Mouse (Mus musculus): Measurements from ENCODE around the gene Sema4c. TPM values are rescaled to one million over a fixed set of nuclear protein-coding genes. Genes with fewer than 3 reads are reported as not detected.

Sema4c gene
- polyA plus RNA-seq, 1 experiment: 8.0 TPM

GRCm38 (mm10) chr1:36551904-36552303 lies 6.2 kb downstream of the Sema4c start:
- WGBS: 81% methylated on average over 17 of the region's 17 CpGs
- no peak overlapping the region for H3K4me3 ChIP-seq (ENCODE audit: insufficient read depth, low read depth, low read length)

GRCm38 (mm10) chr1:36550075-36550863 lies 7.9 kb downstream of the Sema4c start:
- Histone ChIP-seq H3K36me3 (ENCODE audit: control insufficient read depth, insufficient read depth, low read length) (no peaks in the 10 kb centered on the region), H3K4me3 (ENCODE audit: insufficient read depth, low read depth, low read length) (no peak overlapping the region), H3K4me1 (ENCODE audit: control insufficient read depth, insufficient read depth, low read length) (peaks cover 3% of the 10 kb centered on the region; the same call in 1 of the 2 replicates), H3K27ac (ENCODE audit: insufficient read depth, low read depth, low read length) (no peak overlapping the region), H3K27me3 (replicated peaks; ENCODE audit: control insufficient read depth, insufficient read depth, low read length) (no peaks in the 10 kb centered on the region)
- TF ChIP-seq POLR2A (IDR thresholded peaks at IDR 0.05; ENCODE audit: low read depth, low read length) (no peak), CTCF (conservative IDR thresholded peaks at IDR 0.05; ENCODE audit: insufficient read depth, insufficient read length, low read depth, low read length) (no peak; the same call in 1 of the 2 replicates)
- DNase-seq: no peak
- WGBS: 74% methylated on average over 20 of the region's 20 CpGs

More at GRCm38 (mm10) chr1:36551904-36552303, 6.2 kb downstream of the Sema4c start:
- Histone ChIP-seq H3K36me3 (ENCODE audit: control insufficient read depth, insufficient read depth, low read length) (no peaks in the 10 kb centered on the region), H3K27me3 (replicated peaks; ENCODE audit: control insufficient read depth, insufficient read depth, low read length) (no peaks in the 10 kb centered on the region), H3K27ac (ENCODE audit: insufficient read depth, low read depth, low read length) (no peak overlapping the region), H3K4me1 (ENCODE audit: control insufficient read depth, insufficient read depth, low read length) (no peaks in the 10 kb centered on the region)
- DNase-seq: no peak
- TF ChIP-seq CTCF (conservative IDR thresholded peaks at IDR 0.05; ENCODE audit: insufficient read depth, insufficient read length, low read depth, low read length): no peak

GRCm38 (mm10) chr1:36549491-36549890 lies 8.7 kb downstream of the Sema4c start:
- Histone ChIP-seq H3K27ac (ENCODE audit: insufficient read depth, low read depth, low read length) (no peak overlapping the region), H3K36me3 (ENCODE audit: control insufficient read depth, insufficient read depth, low read length) (no peaks in the 10 kb centered on the region), H3K4me1 (ENCODE audit: control insufficient read depth, insufficient read depth, low read length) (peaks cover 3% of the 10 kb centered on the region; the same call in 1 of the 2 replicates), H3K27me3 (replicated peaks; ENCODE audit: control insufficient read depth, insufficient read depth, low read length) (no peaks in the 10 kb centered on the region), H3K4me3 (ENCODE audit: insufficient read depth, low read depth, low read length) (no peak overlapping the region)
- no peak for DNase-seq
- 66% methylated on average over 18 of the region's 18 CpGs for WGBS
- TF ChIP-seq CTCF (conservative IDR thresholded peaks at IDR 0.05; ENCODE audit: insufficient read depth, insufficient read length, low read depth, low read length) (no peak), POLR2A (IDR thresholded peaks at IDR 0.05; ENCODE audit: low read depth, low read length) (no peak)

GRCm38 (mm10) chr1:36548771-36549170 lies 9.4 kb downstream of the Sema4c start:
- TF ChIP-seq CTCF (conservative IDR thresholded peaks at IDR 0.05; ENCODE audit: insufficient read depth, insufficient read length, low read depth, low read length) (no peak), POLR2A (IDR thresholded peaks at IDR 0.05; ENCODE audit: low read depth, low read length) (no peak)
- WGBS: 65% methylated on average over 8 of the region's 8 CpGs
- H3K4me1 ChIP-seq (ENCODE audit: control insufficient read depth, insufficient read depth, low read length): peaks cover 5% of the 10 kb centered on the region; the same call in 1 of the 2 replicates
- DNase-seq: no peak
- H3K36me3 ChIP-seq (ENCODE audit: control insufficient read depth, insufficient read depth, low read length): no peaks in the 10 kb centered on the region
- no peak overlapping the region for H3K27ac ChIP-seq (ENCODE audit: insufficient read depth, low read depth, low read length)
- H3K27me3 ChIP-seq (replicated peaks; ENCODE audit: control insufficient read depth, insufficient read depth, low read length): no peaks in the 10 kb centered on the region
- H3K4me3 ChIP-seq (ENCODE audit: insufficient read depth, low read depth, low read length): no peak overlapping the region

DNA sequence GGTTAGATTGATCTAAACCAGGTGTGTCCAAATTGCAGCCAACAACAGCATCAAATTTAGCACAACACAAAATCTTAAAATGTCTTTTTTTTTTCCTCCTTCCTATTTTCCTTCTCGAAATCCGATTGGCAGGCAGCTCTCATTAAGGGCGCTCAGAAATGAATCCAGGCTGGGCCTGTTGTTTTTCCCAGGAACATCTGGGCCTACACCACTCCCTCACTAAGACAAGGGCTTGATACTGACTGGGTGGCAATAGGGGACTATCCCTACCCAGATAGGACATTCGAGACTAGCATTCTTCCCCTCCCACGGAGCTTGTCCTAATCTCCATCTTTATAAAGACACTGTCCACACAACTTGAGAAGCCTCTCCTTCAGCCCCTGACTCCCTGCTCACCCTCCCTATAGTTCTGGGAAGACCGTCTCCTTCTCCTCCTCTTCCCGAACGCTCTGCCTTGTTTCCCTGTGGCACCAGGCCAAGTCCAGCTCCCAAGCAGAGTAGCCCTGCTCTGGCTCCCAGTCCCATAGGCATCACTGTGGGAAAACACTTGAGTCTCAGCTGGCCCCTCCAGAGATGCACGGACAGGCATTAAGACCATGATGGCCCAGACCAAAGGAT lies 10.1 kb downstream of the Sema4c start:
- 41% methylated on average over 9 of the region's 9 CpGs for WGBS
- H3K4me1 ChIP-seq (ENCODE audit: control insufficient read depth, insufficient read depth, low read length): peaks cover 5% of the 10 kb centered on the region; the same call in 1 of the 2 replicates
- peak; percentile 57 for DNase-seq
- no peak for TF ChIP-seq POLR2A (IDR thresholded peaks at IDR 0.05; ENCODE audit: low read depth, low read length)
- TF ChIP-seq CTCF (conservative IDR thresholded peaks at IDR 0.05; ENCODE audit: insufficient read depth, insufficient read length, low read depth, low read length): no peak
- H3K27me3 ChIP-seq (replicated peaks; ENCODE audit: control insufficient read depth, insufficient read depth, low read length): no peaks in the 10 kb centered on the region
- no peaks in the 10 kb centered on the region for H3K36me3 ChIP-seq (ENCODE audit: control insufficient read depth, insufficient read depth, low read length)
- no peak overlapping the region for H3K4me3 ChIP-seq (ENCODE audit: insufficient read depth, low read depth, low read length)
- no peak overlapping the region for H3K27ac ChIP-seq (ENCODE audit: insufficient read depth, low read depth, low read length)

DNA sequence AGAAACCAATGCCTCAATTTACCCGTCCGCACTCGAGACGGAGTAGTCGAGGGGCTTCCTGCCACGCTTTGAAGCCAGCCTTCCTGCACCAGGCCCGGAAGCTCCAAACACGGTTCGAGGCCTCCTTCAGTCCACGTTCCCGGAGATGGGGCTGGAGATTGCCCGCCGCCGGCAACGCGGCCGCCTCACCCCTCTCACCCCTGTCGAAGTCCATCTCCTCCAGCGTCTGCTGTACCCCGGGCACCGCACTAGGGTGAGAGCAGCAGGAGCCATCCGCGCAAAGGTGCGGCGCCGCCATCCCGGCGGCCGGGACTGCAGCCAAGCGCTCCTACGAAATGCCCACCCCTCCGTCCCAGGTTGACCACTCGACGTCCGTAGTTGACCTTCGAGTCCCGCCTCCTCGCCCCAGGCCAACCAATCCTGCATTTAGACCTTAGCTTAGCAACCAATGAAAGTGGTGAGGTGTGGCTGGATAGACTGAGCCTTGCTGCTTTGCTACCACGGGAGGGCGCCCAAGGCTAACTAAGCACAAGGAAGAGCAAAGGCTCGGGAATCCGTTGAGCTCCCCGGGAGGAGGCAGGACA lies 11.2 kb downstream of the Sema4c start, which contains the start of gene Ankrd39:
Gene Ankrd39, minus strand, starts transcription at position 558 of the 584 bp plus-strand sequence.
- TF ChIP-seq CTCF (conservative IDR thresholded peaks at IDR 0.05; ENCODE audit: insufficient read depth, insufficient read length, low read depth, low read length): peak; percentile 100; the same call in 1 of the 2 replicates
- peak; percentile 74 for TF ChIP-seq POLR2A (IDR thresholded peaks at IDR 0.05; ENCODE audit: low read depth, low read length)
- WGBS: under 1% methylated on average over 43 of the region's 43 CpGs
- Histone ChIP-seq H3K27me3 (replicated peaks; ENCODE audit: control insufficient read depth, insufficient read depth, low read length) (no peaks in the 10 kb centered on the region), H3K36me3 (ENCODE audit: control insufficient read depth, insufficient read depth, low read length) (no peaks in the 10 kb centered on the region), H3K4me3 (ENCODE audit: insufficient read depth, low read depth, low read length) (peak within 1 kb of the TSS; percentile 66), H3K4me1 (ENCODE audit: control insufficient read depth, insufficient read depth, low read length) (peaks cover 5% of the 10 kb centered on the region; the same call in 1 of the 2 replicates), H3K27ac (ENCODE audit: insufficient read depth, low read depth, low read length) (peak within 1 kb of the TSS; percentile 24; the same call in 1 of the 2 replicates)
- DNase-seq: peak; percentile 99
